In the genomic region with DNA sequence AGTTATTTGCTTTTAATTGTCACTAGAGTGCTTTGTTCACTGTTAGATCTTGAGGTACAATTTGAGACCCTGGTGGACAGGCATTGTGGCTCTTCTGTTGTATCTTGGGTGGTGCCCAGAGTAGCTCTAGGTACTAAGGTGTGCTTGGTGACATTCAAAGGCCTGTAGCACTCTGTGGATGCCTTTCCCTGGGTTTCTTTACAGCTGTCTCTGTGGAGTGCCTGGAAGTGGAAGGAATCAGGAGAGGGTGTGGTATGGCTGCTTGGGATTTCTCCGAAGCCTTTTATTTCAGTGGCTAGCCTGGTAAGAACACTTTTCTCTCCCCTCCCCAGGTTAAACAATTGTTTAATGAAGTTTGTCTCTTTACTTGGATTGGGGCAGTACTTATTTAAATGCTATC, we compare ENCODE assay signal across 14 mouse cellular contexts.
"Had no signal": no experiment of that assay in that cellular context is flagged by ENCODE, and none has a peak within 500 bp of the region (broad histone marks: within the 10 kb centered on the region; RNA-seq: fewer than 3 reads in every experiment).

No protein-coding gene starts in this region.

- H3K36me3 ChIP-seq: midbrain, embryonic 10.5 days; midbrain, embryonic 12.5 days; neural tube, embryonic 12.5 days; stomach, embryonic 15.5 days had no signal

- H3K4me3 ChIP-seq: midbrain, embryonic 10.5 days; midbrain, embryonic 12.5 days; neural tube, embryonic 12.5 days; stomach, embryonic 15.5 days had no signal

- DNase-seq: lung, adult 18-20 months; lung, embryonic 14.5 days; lung, postnatal 14 days; lung, postnatal 4 days; midbrain, embryonic 14.5 days; right cerebral cortex, postnatal 14 days; thymus, adult 2 months; thymus, postnatal 25 days; thymus, postnatal 4 days had no signal

- H3K4me2 ChIP-seq: lung, embryonic 14.5 days; midbrain, embryonic 12.5 days; neural tube, embryonic 12.5 days; stomach, embryonic 15.5 days had no signal

- H3K9me3 ChIP-seq: midbrain, embryonic 10.5 days; midbrain, embryonic 12.5 days; neural tube, embryonic 12.5 days; stomach, embryonic 15.5 days had no signal

- H3K27ac ChIP-seq: midbrain, embryonic 10.5 days; midbrain, embryonic 12.5 days; neural tube, embryonic 12.5 days; stomach, embryonic 15.5 days; stomach, postnatal 0 days had no signal

- H3K27me3 ChIP-seq: midbrain, embryonic 12.5 days; neural tube, embryonic 12.5 days; stomach, embryonic 15.5 days had no signal

- H3K9ac ChIP-seq: lung, embryonic 14.5 days; midbrain, embryonic 12.5 days; neural tube, embryonic 12.5 days; stomach, embryonic 15.5 days had no signal
